Mouse (Mus musculus) granulocyte monocyte progenitor cell, adult 5-6 weeks (primary cell): ENCODE measurements around the gene 4430402I18Rik. TPM values are rescaled to one million over a fixed set of nuclear protein-coding genes. Genes with fewer than 3 reads are reported as not detected.

Experiments
- ATAC-seq: replicated peaks from 2 replicates; pipeline ENCODE4 v1.8.0; 2016; ENCODE audit warnings: mild to moderate bottlenecking, moderate TSS enrichment, inconsistent platforms; ENCODE audit not compliant: poor library complexity, severe bottlenecking
- total RNA-seq, 2 experiments: library from RNA; stranded (forward) in 1 of 2; stranded (reverse) in 1 of 2; fragments of 200-712, 200-1000 nt in 1 of 2; fragments of >200 nt in 1 of 2; fragmentation: Nextera tagmentation in 1 of 2; gene quantifications; 2 replicates each; pipeline ENCODE4 v1.2.3; 2014 to 2017

Gene 4430402I18Rik
- total RNA-seq, 2 experiments from 2014 or later, result 0.72 TPM; not detected in 1

GRCm38 (mm10) chr19:28969231-28969630 lies 1.6 kb upstream of the 4430402I18Rik start:
- ATAC-seq, result no peak

GRCm38 (mm10) chr19:28968178-28968577 lies 578 bp upstream of the 4430402I18Rik start:
- peak; percentile 38; the same call in 1 of the 2 replicates for ATAC-seq

- no peak for ATAC-seq
These were observed 3.1 kb downstream of the 4430402I18Rik start for GRCm38 (mm10) chr19:28964552-28964903.

- peak; percentile 85 for ATAC-seq
These were observed 3.6 kb downstream of the 4430402I18Rik start, which contains the start of gene Plpp6 for GRCm38 (mm10) chr19:28963842-28964551. Plpp6 (plus strand) TSS chr19:28963953.

GRCm38 (mm10) chr19:28963513-28963841 lies 4.1 kb downstream of the 4430402I18Rik start:
- no peak for ATAC-seq

- ATAC-seq, result no peak
These were observed 4.5 kb downstream of the 4430402I18Rik start for GRCm38 (mm10) chr19:28963113-28963512.

- ATAC-seq, result no peak
These were observed 16.3 kb downstream of the 4430402I18Rik start for GRCm38 (mm10) chr19:28951251-28951650.

- no peak for ATAC-seq
These were observed 20.3 kb downstream of the 4430402I18Rik start for GRCm38 (mm10) chr19:28947311-28947710.

GRCm38 (mm10) chr19:28946782-28947181 lies 20.8 kb downstream of the 4430402I18Rik start:
- ATAC-seq, result no peak

GRCm38 (mm10) chr19:28941271-28941670 lies 26.3 kb downstream of the 4430402I18Rik start:
- ATAC-seq, result no peak

- no peak for ATAC-seq
These were observed 27.3 kb downstream of the 4430402I18Rik start for GRCm38 (mm10) chr19:28940135-28940874.

- ATAC-seq, result no peak
These were observed 32.7 kb downstream of the 4430402I18Rik start for GRCm38 (mm10) chr19:28934897-28935296.

- ATAC-seq, result no peak
These were observed 38.6 kb downstream of the 4430402I18Rik start for GRCm38 (mm10) chr19:28929034-28929433.

- no peak for ATAC-seq
These were observed 40.2 kb downstream of the 4430402I18Rik start for GRCm38 (mm10) chr19:28927396-28927795.

- ATAC-seq, result no peak
These were observed 41.2 kb downstream of the 4430402I18Rik start for GRCm38 (mm10) chr19:28926366-28926765.

- peak; percentile 20 for ATAC-seq
These were observed 49.8 kb downstream of the 4430402I18Rik start for GRCm38 (mm10) chr19:28917839-28918238.

GRCm38 (mm10) chr19:28916492-28916891 lies 51.1 kb downstream of the 4430402I18Rik start:
- ATAC-seq, result no peak

- ATAC-seq, result no peak
These were observed 51.9 kb downstream of the 4430402I18Rik start for GRCm38 (mm10) chr19:28915602-28916250.

GRCm38 (mm10) chr19:28914598-28914997 lies 53.0 kb downstream of the 4430402I18Rik start:
- ATAC-seq, result no peak

- ATAC-seq, result no peak
These were observed 58.9 kb downstream of the 4430402I18Rik start for GRCm38 (mm10) chr19:28908693-28909092.

GRCm38 (mm10) chr19:28908186-28908585 lies 59.4 kb downstream of the 4430402I18Rik start:
- ATAC-seq, result no peak
